Mouse (Mus musculus) testis, adult 2 months (tissue): ENCODE results near the gene Eid1.

Experiments used
- CTCF ChIP-seq: fragments of 200-500 bp; IDR thresholded peaks from 2 replicates; pipeline ENCODE4 v1.5.1; 2012; ENCODE audit warnings: low read depth, mild to moderate bottlenecking, inconsistent platforms, low read length, moderate library complexity; ENCODE audit not compliant: control insufficient read depth, insufficient read depth, insufficient replicate concordance
- POLR2A ChIP-seq: fragments of 200-500 bp; IDR thresholded peaks from 2 replicates; pipeline ENCODE4 v1.6.1; 2012; ENCODE audit warnings: low read depth, mild to moderate bottlenecking, inconsistent platforms, low read length, moderate library complexity; ENCODE audit not compliant: control insufficient read depth

DNA sequence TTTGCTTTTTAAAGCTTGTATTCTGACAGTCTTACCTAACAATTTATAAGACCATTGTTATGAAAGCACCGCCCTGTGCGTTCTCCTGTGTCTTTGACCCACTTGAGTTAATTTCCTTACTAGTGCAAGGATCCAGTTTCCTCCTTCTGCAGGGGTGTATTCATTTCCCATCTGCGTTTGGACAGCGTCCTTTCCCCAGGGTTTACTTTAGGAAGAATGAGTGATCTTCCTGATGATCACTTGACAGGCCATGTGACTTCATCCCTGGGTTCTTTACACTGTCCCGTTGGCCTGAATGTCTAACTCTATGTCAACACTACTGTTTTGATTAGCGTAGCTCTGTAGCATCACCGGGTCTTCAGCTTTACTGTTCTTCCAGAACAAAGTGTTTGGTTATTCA lies 35.6 kb upstream of the Eid1 start:
- TF ChIP-seq POLR2A, result no peak
- no peak for TF ChIP-seq CTCF
